Comparison of ENCODE assay signal across 9 mouse cellular contexts in the genomic region with DNA sequence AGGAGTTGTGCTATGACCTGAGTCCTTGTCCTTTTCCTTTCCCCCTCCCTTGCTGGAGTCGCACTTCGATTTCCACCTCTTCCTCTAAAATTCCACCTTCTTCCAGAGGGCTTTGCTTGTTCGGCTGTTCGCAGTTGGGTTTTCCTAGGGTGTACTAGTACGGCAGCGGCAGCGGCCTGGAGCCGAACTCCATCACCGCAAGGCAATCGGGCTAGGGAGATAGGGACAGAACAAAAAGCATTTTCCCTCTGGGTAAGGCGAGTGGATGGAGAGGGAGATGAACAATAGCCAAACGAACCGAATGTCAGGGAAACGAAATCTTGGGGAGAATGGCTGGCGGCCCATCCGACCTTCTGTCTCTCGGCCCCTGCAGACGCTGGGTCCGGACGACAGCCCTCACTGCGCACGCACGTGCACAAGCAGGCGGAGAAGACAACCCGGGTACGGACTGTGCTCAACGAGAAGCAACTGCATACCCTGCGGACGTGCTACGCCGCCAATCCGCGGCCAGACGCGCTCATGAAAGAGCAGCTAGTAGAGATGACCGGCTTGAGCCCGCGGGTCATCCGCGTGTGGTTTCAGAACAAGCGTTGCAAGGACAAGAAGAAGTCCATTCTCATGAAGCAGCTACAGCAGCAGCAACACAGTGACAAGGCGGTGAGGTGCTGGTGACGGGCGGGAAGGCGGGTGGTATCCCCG. TPM values are rescaled to one million over a fixed set of nuclear protein-coding genes. Genes with fewer than 3 reads are reported as not detected.
DNase-seq lines count a peak whose midpoint lies in the region; ATAC-seq lines count a peak whose summit lies in the region.
"Had no signal": no experiment of that assay in that cellular context is flagged by ENCODE, and none has a peak within 500 bp of the region (broad histone marks: within the 10 kb centered on the region; RNA-seq: fewer than 3 reads in every experiment).

No protein-coding gene starts in this region.

- peak overlapping the region; percentile 59 for H3K4me2 ChIP-seq in heart, embryonic 11.5 days
- H3K4me2 ChIP-seq in kidney, embryonic 14.5 days (replicated peaks; ENCODE audit: low read depth, low read length), result no peak overlapping the region; the same call in 1 of the 2 replicates
- H3K4me2 ChIP-seq in stomach, embryonic 16.5 days (ENCODE audit: low read depth, low read length), result peak overlapping the region; percentile 77

- no peak overlapping the region for H3K27ac ChIP-seq in heart, embryonic 11.5 days (ENCODE audit: low read depth, low read length)
- no peak overlapping the region for H3K27ac ChIP-seq in kidney, embryonic 14.5 days (ENCODE audit: low read depth, low read length)
- H3K27ac ChIP-seq in stomach, embryonic 16.5 days (ENCODE audit: low read length), result no peak overlapping the region
- H3K27ac ChIP-seq: macrophage had no signal

- H3K4me1 ChIP-seq in heart, embryonic 11.5 days (ENCODE audit: control insufficient read depth, insufficient read depth, low read length), result peaks cover 29% of the 10 kb centered on the region
- H3K4me1 ChIP-seq in kidney, embryonic 14.5 days (ENCODE audit: control insufficient read depth, insufficient read depth, low read length), result peaks cover 27% of the 10 kb centered on the region
- peaks cover 37% of the 10 kb centered on the region for H3K4me1 ChIP-seq in stomach, embryonic 16.5 days (ENCODE audit: control insufficient read depth, insufficient read depth, low read length)

- peak; percentile 28 to 42 for DNase-seq in adrenal gland, adult 18-20 months (ENCODE audit: low spot score in 2 of 2)
- no peak for DNase-seq in adrenal gland, adult 8-10 months
- peak; percentile 34 for DNase-seq in urinary bladder, adult 2 months (ENCODE audit: low spot score)
- DNase-seq in urinary bladder, postnatal 36 days (ENCODE audit: low spot score in 2 of 2), result no peak
- peak; percentile 35 for DNase-seq in lung, postnatal 14 days

- H3K9me3 ChIP-seq in heart, embryonic 11.5 days (replicated peaks; ENCODE audit: control insufficient read depth, low read length), result no peaks in the 10 kb centered on the region
- no peaks in the 10 kb centered on the region for H3K9me3 ChIP-seq in kidney, embryonic 14.5 days (ENCODE audit: control insufficient read depth, low read length)
- no peaks in the 10 kb centered on the region for H3K9me3 ChIP-seq in stomach, embryonic 16.5 days (replicated peaks; ENCODE audit: control insufficient read depth, low read length)

- peak overlapping the region; percentile 40 for H3K4me3 ChIP-seq in heart, embryonic 11.5 days (ENCODE audit: low read depth, low read length)
- H3K4me3 ChIP-seq in kidney, embryonic 14.5 days (ENCODE audit: low read length), result peak overlapping the region; percentile 6; the same call in 1 of the 2 replicates
- peak overlapping the region; percentile 55 for H3K4me3 ChIP-seq in stomach, embryonic 16.5 days (replicated peaks; ENCODE audit: low read length)

- no peak for ATAC-seq in heart, embryonic 11.5 days (replicated peaks; ENCODE audit: insufficient number of reproducible peaks, low FRiP score, low TSS enrichment)
- ATAC-seq in kidney, embryonic 14.5 days (ENCODE audit: low FRiP score, low TSS enrichment), result no peak
- no peak for ATAC-seq in stomach, embryonic 16.5 days (ENCODE audit: insufficient read depth, low FRiP score)

- peaks cover 90% of the 10 kb centered on the region for H3K27me3 ChIP-seq in heart, embryonic 11.5 days (ENCODE audit: control insufficient read depth, insufficient read depth, low read length)
- peaks cover 92% of the 10 kb centered on the region for H3K27me3 ChIP-seq in kidney, embryonic 14.5 days (ENCODE audit: control insufficient read depth, insufficient read depth, low read length)
- peaks cover 37% of the 10 kb centered on the region for H3K27me3 ChIP-seq in stomach, embryonic 16.5 days (ENCODE audit: control insufficient read depth, insufficient read depth, low read length)

- under 1% methylated on average over 46 of the region's 46 CpGs for WGBS in heart, embryonic 11.5 days (ENCODE audit: insufficient replicate concordance)
- under 1% methylated on average over 46 of the region's 46 CpGs for WGBS in kidney, embryonic 14.5 days
- WGBS in stomach, embryonic 16.5 days, result 13% methylated on average over 46 of the region's 46 CpGs

- no peaks in the 10 kb centered on the region for H3K36me3 ChIP-seq in heart, embryonic 11.5 days (ENCODE audit: control insufficient read depth, insufficient read depth, low read length)
- no peaks in the 10 kb centered on the region for H3K36me3 ChIP-seq in kidney, embryonic 14.5 days (ENCODE audit: control insufficient read depth, insufficient read depth, low read length)
- no peaks in the 10 kb centered on the region for H3K36me3 ChIP-seq in stomach, embryonic 16.5 days (ENCODE audit: control insufficient read depth, insufficient read depth, low read length)

- 0 out of 2 replicates have a peak overlapping the region, but pooled peaks have one; percentile 43 for H3K9ac ChIP-seq in heart, embryonic 11.5 days (ENCODE audit: low read depth, low read length)
- H3K9ac ChIP-seq in kidney, embryonic 14.5 days (ENCODE audit: low read depth, low read length), result no peak overlapping the region
- H3K9ac ChIP-seq in stomach, embryonic 16.5 days (ENCODE audit: low read length), result peak overlapping the region; percentile 19

RNA-seq across cellular contexts. Expression of a gene that starts 5.4 kb away (rescaled TPM):
- total RNA-seq in adrenal gland, adult 18-20 months (2021), result not detected
- total RNA-seq in adrenal gland, adult 8-10 months (2022), result not detected
- 0.32 and 0.37 TPM in 2 replicates for polyA plus RNA-seq in urinary bladder, adult 2 months (2012; rRNA removed)
- polyA plus RNA-seq in heart, embryonic 11.5 days (2014; fragmentation: Nextera tagmentation; extraction: Ambion mirVana), result 0.69 and 2.1 TPM in 2 replicates
- not detected in 2 replicates for polyA plus RNA-seq in kidney, embryonic 14.5 days (2014; fragmentation: Nextera tagmentation; extraction: Ambion mirVana)
- 3.5 and 3.9 TPM in 2 replicates for polyA plus RNA-seq in stomach, embryonic 16.5 days (2015; fragmentation: Nextera tagmentation; extraction: Ambion mirVana)
- polyA plus RNA-seq: macrophage had no signal

RNA-seq across cellular contexts. Expression of a gene that starts 31.8 kb away (rescaled TPM):
- 100 to 1,000 TPM; 480 to 543 TPM for total RNA-seq in adrenal gland, adult 18-20 months (2021)
- total RNA-seq in adrenal gland, adult 8-10 months (2022), result 100 to 1,000 TPM; 214 to 386 (median 325) TPM
- 93.4 and 107 TPM in 2 replicates for polyA plus RNA-seq in urinary bladder, adult 2 months (2012; rRNA removed)
- polyA plus RNA-seq in heart, embryonic 11.5 days (2014; fragmentation: Nextera tagmentation; extraction: Ambion mirVana), result 283 and 296 TPM in 2 replicates
- 189 and 190 TPM in 2 replicates for polyA plus RNA-seq in kidney, embryonic 14.5 days (2014; fragmentation: Nextera tagmentation; extraction: Ambion mirVana)
- polyA plus RNA-seq in stomach, embryonic 16.5 days (2015; fragmentation: Nextera tagmentation; extraction: Ambion mirVana), result 247 and 265 TPM in 2 replicates

Comparison
In these comparisons a context has a peak if more than half of its experiments do, and no peak if none do; other contexts are left out.
1. DNase-seq: peak in adrenal gland, adult 18-20 months (2 of 2), urinary bladder, adult 2 months (single experiment) and lung, postnatal 14 days (single experiment); none in adrenal gland, adult 8-10 months (single experiment) and urinary bladder, postnatal 36 days (0 of 2).
2. Peak in every context shown above with its lines, with median percentiles within 50 percentile points of each other: H3K4me3 ChIP-seq.